17 mouse cellular contexts compared by ENCODE assay signal in genomic region chr13:64402504-64402949, GRCm38 (mm10). TPM values are rescaled to one million over a fixed set of nuclear protein-coding genes. Genes with fewer than 3 reads are reported as not detected.
DNase-seq lines count a peak whose midpoint lies in the region; ATAC-seq lines count a peak whose summit lies in the region.
"Had no signal": no experiment of that assay in that cellular context is flagged by ENCODE, and none has a peak within 500 bp of the region (broad histone marks: within the 10 kb centered on the region; RNA-seq: fewer than 3 reads in every experiment).

No protein-coding gene starts in this region.

- 0 out of 2 replicates have a peak overlapping the region, but pooled peaks have one; percentile 42 for H3K27ac ChIP-seq in kidney, embryonic 15.5 days
- H3K27ac ChIP-seq in brown adipose tissue, adult 24 weeks (replicated peaks; ENCODE audit: low read depth, low read length): peak overlapping the region; percentile 45
- peak overlapping the region; percentile 89 for H3K27ac ChIP-seq in macrophage
- H3K27ac ChIP-seq: hindbrain, embryonic 12.5 days; limb, embryonic 13.5 days; stomach, embryonic 15.5 days had no signal

- no peaks in the 10 kb centered on the region for H3K9me3 ChIP-seq in kidney, embryonic 15.5 days (replicated peaks)
- H3K9me3 ChIP-seq: hindbrain, embryonic 12.5 days; limb, embryonic 13.5 days; stomach, embryonic 15.5 days had no signal

- H3K4me2 ChIP-seq in kidney, embryonic 15.5 days: no peak overlapping the region
- H3K4me2 ChIP-seq: hindbrain, embryonic 12.5 days; limb, embryonic 13.5 days; stomach, embryonic 15.5 days had no signal

- no peaks in the 10 kb centered on the region for H3K27me3 ChIP-seq in kidney, embryonic 15.5 days
- H3K27me3 ChIP-seq: hindbrain, embryonic 12.5 days; limb, embryonic 13.5 days; Patski; stomach, embryonic 15.5 days had no signal

- no peaks in the 10 kb centered on the region for H3K36me3 ChIP-seq in kidney, embryonic 15.5 days
- no peaks in the 10 kb centered on the region for H3K36me3 ChIP-seq in macrophage (ENCODE audit: inconsistent target)
- H3K36me3 ChIP-seq: hindbrain, embryonic 12.5 days; limb, embryonic 13.5 days; stomach, embryonic 15.5 days had no signal

- no peaks in the 10 kb centered on the region for H3K79me2 ChIP-seq in macrophage (ENCODE audit: inconsistent target)

- peaks cover 17% of the 10 kb centered on the region for H3K4me1 ChIP-seq in kidney, embryonic 15.5 days
- no peaks in the 10 kb centered on the region; the same call in 1 of the 2 replicates for H3K4me1 ChIP-seq in brown adipose tissue, adult 24 weeks (ENCODE audit: control insufficient read depth, insufficient read depth, insufficient read length, low read length)
- H3K4me1 ChIP-seq: hindbrain, embryonic 12.5 days had no signal

- 84% methylated on average over 10 of the region's 10 CpGs for WGBS in kidney, embryonic 15.5 days
- 82% methylated on average over 10 of the region's 10 CpGs for WGBS in macrophage (ENCODE audit: missing documents)

- no peak for ATAC-seq in kidney, embryonic 15.5 days (replicated peaks; ENCODE audit: low FRiP score)
- ATAC-seq in erythroid progenitor cell, adult 5-6 weeks (replicated peaks; ENCODE audit: low FRiP score, poor library complexity, severe bottlenecking): peak; percentile 35; the same call in 1 of the 2 replicates
- ATAC-seq: CD4-positive, CD25-positive, alpha-beta regulatory T cell, adult 4 months; Patski had no signal

- H3K4me3 ChIP-seq in kidney, embryonic 15.5 days (replicated peaks): no peak overlapping the region
- no peak overlapping the region for H3K4me3 ChIP-seq in brown adipose tissue, adult 24 weeks (ENCODE audit: insufficient read depth, low read depth, low read length)
- no peak overlapping the region for H3K4me3 ChIP-seq in macrophage (ENCODE audit: inconsistent target)
- H3K4me3 ChIP-seq: hindbrain, embryonic 12.5 days; limb, embryonic 13.5 days; stomach, embryonic 15.5 days had no signal

- H3K9ac ChIP-seq in kidney, embryonic 15.5 days: no peak overlapping the region
- H3K9ac ChIP-seq: hindbrain, embryonic 12.5 days; limb, embryonic 13.5 days; stomach, embryonic 15.5 days had no signal

- DNase-seq in kidney, postnatal 25 days: no peak
- DNase-seq in neural tube, embryonic 10.5 days (ENCODE audit: extremely low spot score, low spot score): no peak
- no peak for DNase-seq in left cerebral cortex, adult 8-10 months (ENCODE audit: low spot score in 2 of 2)
- DNase-seq: adrenal gland, adult 2 months; kidney, adult 18-20 months; layer of hippocampus, postnatal 36 days; right cerebral cortex, postnatal 4 days; thymus, postnatal 14 days had no signal

RNA-seq across cellular contexts. Expression of gene Cdk20, which starts 29.6 kb away (rescaled TPM):
- polyA plus RNA-seq in kidney, embryonic 15.5 days (2015; fragmentation: Nextera tagmentation; extraction: Ambion mirVana): 10.4 and 12.8 TPM in 2 replicates
- polyA plus RNA-seq in brown adipose tissue, adult 24 weeks (2012; ENCODE audit: insufficient read depth, insufficient read length, missing spikeins): 3.3 and 4.5 TPM in 2 replicates
- total RNA-seq in erythroid progenitor cell, adult 5-6 weeks (2015; ENCODE audit: low replicate concordance): 2.1 and 7.2 TPM in 2 replicates
- 1.2 and 6.4 TPM in 2 replicates for total RNA-seq in erythroid progenitor cell, adult 5-6 weeks (2017; ENCODE audit: low replicate concordance)
- 10 to 100 TPM in 21 of 26 experiments, 1 to 10 TPM in 5; 4.9 to 56.3 (median 17.3) TPM for total RNA-seq in macrophage (2018; cell fraction: chromatin; rRNA removed)
- total RNA-seq in macrophage (2018; cell fraction: cytosol; rRNA removed): 10 to 100 TPM in 4 of 26 experiments, 1 to 10 TPM in 22; 2.5 to 12.5 (median 5.6) TPM
- 10 to 100 TPM in 16 of 26 experiments, 1 to 10 TPM in 10; 2.7 to 45.9 (median 13.0) TPM for total RNA-seq in macrophage (2018; cell fraction: nucleus; rRNA removed)
- 11.3 to 20.3 TPM (median 11.6 TPM) in 3 replicates for polyA plus RNA-seq in macrophage (2018)
- total RNA-seq in left cerebral cortex, adult 8-10 months (2022): 10 to 100 TPM; 10.1 to 15.2 (median 10.6) TPM

RNA-seq across cellular contexts. Expression of gene Ctsl, which starts 31.8 kb away (rescaled TPM):
- polyA plus RNA-seq in kidney, embryonic 15.5 days (2015; fragmentation: Nextera tagmentation; extraction: Ambion mirVana): 306 and 318 TPM in 2 replicates
- 155 and 172 TPM in 2 replicates for polyA plus RNA-seq in brown adipose tissue, adult 24 weeks (2012; ENCODE audit: insufficient read depth, insufficient read length, missing spikeins)
- 2.1 and 7.9 TPM in 2 replicates for total RNA-seq in erythroid progenitor cell, adult 5-6 weeks (2015; ENCODE audit: low replicate concordance)
- 11.1 and 20.3 TPM in 2 replicates for total RNA-seq in erythroid progenitor cell, adult 5-6 weeks (2017; ENCODE audit: low replicate concordance)
- total RNA-seq in macrophage (2018; cell fraction: chromatin; rRNA removed): 100 to 1,000 TPM in 15 of 26 experiments, 10 to 100 TPM in 11; 28.8 to 498 (median 136) TPM
- 1,000 to 10,000 TPM in 1 of 26 experiments, 100 to 1,000 TPM in 25; 292 to 1,007 (median 547) TPM for total RNA-seq in macrophage (2018; cell fraction: cytosol; rRNA removed)
- total RNA-seq in macrophage (2018; cell fraction: nucleus; rRNA removed): 1,000 to 10,000 TPM in 1 of 26 experiments, 100 to 1,000 TPM in 25; 266 to 1,797 (median 504) TPM
- polyA plus RNA-seq in macrophage (2018): 822 to 3,190 TPM (median 998 TPM) in 3 replicates
- 100 to 1,000 TPM; 129 to 196 (median 170) TPM for total RNA-seq in left cerebral cortex, adult 8-10 months (2022)
